Mouse (Mus musculus) heart, postnatal 0 days (tissue): ENCODE results near the gene Wdr4.

ENCODE experiments used
- CTCF ChIP-seq: IDR thresholded peaks from 2 replicates; pipeline ENCODE4 v1.5.1; 2016; ENCODE audit warnings: antibody characterized with exemption, control low read depth, low read depth
- EP300 ChIP-seq: IDR thresholded peaks from 2 replicates; pipeline ENCODE4 v1.6.1; 2016; ENCODE audit warnings: antibody characterized with exemption, low read depth

DNA sequence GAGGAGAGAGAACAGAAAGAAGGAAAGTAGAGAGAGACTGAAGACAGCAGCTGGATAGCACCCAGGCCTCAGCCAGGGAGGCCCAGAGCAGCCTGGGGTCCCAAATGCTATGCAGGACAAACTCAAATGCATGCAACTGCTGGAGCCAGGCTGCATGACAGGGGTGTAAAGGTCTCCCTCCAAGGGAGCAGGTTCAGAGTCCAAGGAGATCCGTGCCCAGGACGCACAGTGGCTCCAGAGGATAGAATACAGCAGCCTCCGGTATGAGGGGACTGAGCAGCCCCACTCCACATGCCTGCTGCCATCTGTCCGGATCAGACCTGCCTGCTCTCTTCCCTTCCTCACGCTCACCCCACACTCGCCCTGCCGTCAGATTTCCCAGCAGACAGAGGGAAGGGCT lies 13.5 kb downstream of the Wdr4 start:
- TF ChIP-seq CTCF (no peak), EP300 (no peak)
